Mouse (Mus musculus): Measurements from ENCODE around the gene Krt2.

Krt2 gene

DNA sequence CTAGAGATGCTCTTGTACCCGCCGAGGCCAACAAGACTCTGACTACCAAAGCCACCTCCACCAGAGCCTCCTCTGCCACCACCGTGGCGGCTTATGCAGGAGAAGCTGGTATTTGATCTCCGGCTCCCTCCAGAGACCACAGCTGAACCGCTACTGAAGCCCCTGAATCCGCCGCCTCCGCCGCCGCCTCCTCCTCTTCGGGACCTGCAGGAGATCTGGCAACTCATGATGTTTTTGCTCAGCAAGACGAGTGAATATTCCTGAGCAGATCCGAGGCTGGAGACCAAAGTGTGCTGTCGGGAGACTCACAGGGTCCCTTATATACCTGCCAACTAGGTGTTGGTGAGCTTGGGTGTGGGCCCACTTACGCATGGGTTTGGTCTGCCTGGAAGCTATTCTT is at the start of gene Krt2:
TSS of gene Krt2 (minus strand) at position 295 of the 400 bp plus-strand sequence.
- no peak for DNase-seq

DNA sequence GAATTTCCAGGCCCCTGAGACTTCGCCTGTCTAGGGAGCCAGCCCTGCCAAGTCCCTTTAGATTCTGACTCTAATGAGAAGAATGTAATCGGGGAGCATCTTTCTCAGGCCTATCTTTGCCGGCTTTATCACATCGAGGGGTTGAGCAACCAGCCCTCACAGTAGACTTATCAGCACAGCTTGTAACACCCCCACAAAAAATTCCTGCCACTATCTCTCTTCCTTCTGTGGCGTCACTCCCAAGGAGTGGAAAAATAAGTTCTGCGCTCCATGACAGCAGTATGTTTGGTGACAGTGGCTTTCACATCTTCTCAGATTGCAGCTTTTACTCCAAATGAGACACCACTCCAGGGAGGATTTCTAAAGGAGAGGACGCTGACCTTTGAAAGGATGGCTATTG is 48.8 kb upstream of the Krt2 start:
- no peak for DNase-seq

DNA sequence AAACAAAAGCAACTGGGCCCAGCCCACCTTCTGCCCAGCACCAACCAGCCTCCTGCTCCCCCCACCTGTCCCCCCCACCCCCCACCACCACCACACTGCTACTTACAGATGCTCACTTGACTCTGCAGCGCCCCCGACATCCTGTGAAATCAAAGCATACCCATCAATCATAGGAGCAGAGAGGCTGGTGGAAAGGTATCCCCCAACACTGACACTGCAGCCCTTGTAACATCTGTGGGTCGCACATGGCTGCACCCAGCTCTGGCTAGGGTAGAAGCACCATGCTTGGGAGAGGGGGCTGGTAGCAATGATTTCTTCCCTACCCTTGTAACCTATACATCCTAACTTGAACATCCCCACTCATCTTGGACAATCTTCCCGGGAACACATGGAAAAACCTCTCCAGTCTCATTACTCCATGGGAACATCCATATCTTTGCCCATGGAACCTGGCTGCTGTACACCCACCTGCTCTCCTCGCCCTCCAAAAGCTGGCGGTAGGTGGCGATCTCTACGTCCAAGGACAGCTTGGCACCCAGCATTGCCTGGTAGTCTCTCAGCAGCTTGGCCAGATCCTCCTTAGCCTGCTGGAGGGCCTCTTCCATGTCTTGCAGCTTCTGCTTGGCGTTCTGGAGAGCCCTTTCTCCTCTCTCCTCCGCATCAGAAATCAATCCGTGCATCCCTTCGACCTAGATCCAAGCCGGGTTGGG is 42.6 kb upstream of the Krt2 start:
- peak; percentile 13 to 40 for DNase-seq

DNA sequence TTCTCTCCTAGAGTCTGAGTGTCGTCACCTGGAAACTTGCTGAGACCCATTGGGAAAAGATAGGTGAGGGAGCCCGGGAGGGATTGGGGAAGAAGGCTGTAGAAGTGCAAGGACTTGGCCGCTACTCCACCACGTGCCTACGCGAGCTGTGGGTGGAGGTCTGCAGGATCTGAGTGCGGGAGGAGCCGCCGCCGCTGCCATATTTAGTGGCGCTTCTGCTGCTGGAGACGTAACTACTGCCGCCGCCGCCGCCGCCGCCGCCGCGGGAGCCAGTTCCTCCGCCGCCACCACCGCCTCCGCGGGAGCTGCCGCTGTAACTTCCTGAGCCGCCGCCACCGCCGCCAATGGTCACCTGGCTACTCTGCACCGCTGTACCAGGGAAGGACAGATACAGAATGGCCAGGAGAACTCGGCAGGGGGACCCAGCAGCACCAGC is 41.8 kb upstream of the Krt2 start:
- peak; percentile 53 to 64 for DNase-seq

DNA sequence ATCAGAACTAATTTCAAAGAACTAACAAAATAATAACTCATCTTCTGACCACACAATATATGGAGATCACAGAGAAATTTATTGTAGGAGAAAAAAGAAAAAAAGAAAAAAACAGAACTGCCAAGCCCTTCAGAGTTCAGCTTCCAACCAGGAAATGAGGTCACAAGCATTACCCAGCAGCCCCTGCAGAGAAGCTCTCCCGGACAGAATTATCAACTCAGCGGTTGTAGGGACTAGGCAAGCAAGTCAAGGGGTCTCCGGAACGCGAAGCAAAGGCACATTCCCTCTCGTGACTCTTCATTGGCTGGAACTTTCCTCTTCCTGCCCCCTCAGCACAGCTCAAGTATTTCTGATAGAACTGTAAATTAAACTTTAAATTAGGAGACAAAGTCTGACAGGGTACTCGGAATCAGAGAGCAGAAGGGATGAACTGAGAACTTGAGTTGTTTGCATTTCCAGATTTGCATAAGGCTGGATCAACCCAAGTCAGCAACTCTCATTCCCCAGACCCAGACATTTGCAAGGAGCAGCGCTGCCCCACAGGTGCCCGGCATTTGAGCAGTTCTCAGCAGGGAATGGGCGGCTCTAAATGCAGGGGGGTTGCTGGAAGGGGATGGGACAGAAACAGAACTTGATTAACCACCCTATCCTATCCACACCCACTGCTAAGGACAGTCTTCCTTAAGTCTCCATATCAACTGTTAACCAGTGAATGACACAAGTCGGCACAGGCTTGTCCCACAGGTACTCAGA is 40.9 kb upstream of the Krt2 start:
- no peak for DNase-seq

DNA sequence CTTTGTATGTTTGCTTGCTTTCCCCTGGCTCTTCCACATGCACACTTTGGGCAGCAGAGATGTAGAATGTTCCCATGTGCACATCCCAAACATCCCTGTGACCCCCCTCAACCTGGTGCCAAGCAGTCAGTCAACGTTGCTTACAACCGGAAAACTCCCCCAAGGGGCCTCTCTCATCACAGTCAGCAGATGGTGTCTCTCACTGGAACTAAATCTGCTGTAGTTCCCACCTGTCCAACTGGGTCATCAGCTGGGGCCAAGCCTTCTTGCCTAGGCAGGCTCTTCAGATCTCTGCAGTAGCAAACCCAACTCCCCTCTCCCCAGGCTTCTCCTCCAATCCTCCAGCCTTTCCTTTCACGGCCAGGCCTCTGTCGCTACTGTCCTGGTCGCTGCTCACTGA is 38.7 kb upstream of the Krt2 start:
- DNase-seq, result no peak

DNA sequence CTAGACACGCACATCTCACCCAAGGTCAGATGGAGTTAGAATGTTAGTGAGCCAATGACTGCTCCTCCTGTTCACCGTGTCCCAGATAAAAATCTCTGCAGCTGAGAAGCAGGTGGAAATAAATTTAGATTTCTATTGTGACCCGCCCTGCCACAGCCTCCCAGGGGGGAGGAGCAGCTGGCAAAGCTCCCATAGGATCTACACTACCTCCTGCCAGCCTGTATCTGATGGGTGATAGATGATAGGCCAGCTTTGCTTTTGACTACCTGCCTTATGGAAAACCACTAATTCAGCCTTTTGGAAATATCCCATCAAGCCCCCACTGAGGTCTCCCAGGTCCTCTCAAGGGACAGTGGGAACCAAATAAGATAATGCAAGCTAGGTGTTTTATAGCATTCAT is 37.8 kb upstream of the Krt2 start:
- no peak for DNase-seq

DNA sequence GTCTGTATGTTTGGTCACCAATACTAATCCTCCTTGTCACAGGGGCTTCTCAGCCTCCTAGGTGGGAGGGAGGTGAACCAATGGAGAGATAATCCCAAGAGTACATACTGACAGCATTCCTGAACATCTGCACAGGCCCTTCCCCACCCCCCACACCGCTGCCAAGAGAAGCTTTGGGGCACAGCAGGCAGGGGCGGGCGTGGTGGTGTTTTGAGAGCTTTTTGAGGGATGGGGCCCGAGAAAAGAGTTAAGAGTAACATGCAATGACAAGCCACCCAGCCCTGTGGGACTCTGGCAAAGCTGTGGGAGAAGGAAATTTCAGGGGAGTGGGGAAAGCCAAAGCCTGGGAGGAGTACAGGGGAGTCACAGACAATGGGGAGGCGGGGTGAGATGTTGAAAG is 36.3 kb upstream of the Krt2 start:
- no peak for DNase-seq

DNA sequence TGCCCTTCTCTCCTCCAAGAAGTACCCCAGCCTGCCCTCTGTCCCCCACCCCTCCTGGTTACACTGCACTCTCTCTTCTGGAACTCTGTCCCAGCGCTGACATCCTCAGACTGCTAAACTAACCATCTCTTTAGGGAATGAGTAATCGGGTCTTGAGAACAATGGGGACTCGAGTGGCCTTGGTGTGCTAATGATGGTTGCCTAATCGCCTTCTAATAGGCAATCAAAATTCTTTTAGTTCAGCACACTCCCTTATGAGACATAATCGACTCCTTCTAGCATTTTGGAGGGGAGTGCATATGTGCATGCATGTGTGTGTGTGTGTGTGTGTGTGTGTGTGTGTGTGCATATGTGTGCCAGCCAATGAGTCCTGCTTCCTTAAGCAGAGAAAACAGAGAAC is 34.6 kb upstream of the Krt2 start:
- DNase-seq, result no peak

DNA sequence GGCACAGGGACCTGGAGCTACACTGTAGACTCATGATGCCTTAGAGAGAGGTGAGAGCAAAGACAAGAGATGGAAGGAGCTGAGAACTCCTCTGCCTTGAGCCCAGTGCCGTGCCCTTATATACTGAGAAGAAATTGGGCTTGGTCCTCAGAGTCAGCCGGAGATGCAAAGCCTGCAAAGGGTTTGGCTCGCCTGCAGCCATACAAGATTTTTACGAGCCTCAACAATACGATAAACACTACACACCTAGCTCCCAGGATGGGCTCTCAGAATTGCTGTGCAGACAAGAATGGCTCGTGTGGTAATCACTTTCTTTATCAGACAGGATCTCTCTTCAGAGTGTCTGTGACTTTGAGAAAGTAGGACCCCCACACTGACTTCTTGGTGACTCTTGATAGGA is 32.7 kb upstream of the Krt2 start, which contains the start of gene Krt1:
TSS of gene Krt1 (minus strand) at position 101 of the 400 bp plus-strand sequence.
- DNase-seq, result no peak

DNA sequence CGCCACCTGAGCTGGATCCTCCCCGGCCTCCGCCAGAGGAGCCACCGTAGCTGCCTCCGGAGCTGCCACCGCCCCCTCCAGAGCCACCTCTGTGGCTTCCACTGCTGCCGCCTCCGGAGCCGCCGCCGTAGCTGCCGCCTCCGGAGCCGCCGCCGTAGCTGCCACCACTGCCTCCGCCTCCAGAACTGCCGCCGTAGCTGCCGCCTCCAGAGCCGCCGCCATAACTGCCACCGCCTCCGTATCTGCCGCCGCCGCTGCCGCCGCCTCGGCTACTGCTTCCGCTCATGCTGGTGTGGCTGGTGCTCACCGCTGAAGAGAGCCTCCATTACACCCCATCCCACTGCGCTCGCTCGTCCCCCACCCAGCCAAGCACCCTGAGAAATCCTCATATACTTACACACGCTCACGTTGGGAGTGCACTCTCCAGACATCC is 28.0 kb upstream of the Krt2 start:
- DNase-seq, result peak; percentile 23 to 49

DNA sequence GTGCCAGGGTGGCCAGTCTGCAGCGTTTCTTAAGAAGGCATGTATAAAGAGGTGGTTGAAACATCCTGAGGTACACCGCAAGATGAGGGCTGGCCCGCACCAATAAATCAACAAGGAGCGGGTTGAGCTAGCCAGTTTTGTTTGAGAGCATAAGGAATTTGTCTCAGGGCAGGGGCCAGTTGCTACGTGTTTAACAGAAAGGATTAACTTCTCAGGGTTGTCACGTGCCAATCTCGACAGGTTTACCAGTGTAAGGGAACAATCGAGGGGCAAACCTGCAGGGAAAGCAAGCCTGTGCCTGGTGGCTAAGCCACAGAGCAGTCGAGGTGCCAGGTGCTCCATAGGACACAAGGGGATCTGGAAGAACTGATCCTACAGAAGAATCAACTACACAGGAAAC is 25.2 kb upstream of the Krt2 start:
- DNase-seq, result no peak

DNA sequence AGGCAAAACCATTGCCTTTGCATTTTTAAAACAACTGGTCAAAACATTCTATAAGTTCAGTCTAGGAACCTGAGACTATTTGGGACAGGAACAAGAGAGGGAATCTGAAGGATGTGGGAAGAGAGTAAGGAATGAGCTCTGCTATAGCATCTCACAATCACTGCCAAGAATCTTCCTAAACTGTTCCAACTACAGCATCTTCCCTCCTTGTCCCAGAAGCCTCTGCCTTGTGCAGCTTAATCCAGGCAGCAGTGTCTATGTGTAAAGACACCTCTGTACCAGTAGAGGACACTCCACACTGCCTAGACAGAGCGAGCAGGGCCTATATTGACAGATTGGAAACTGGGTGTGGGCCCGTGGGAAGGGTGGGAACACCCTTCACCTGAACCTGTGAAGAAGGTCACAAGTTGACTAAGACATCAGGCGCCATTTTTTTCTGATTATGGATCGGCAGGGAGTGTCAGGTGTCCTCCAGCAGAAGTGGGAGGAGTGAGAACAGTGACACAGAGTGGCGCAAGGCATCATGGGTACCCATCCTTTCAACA is 16.9 kb upstream of the Krt2 start:
- no peak for DNase-seq

DNA sequence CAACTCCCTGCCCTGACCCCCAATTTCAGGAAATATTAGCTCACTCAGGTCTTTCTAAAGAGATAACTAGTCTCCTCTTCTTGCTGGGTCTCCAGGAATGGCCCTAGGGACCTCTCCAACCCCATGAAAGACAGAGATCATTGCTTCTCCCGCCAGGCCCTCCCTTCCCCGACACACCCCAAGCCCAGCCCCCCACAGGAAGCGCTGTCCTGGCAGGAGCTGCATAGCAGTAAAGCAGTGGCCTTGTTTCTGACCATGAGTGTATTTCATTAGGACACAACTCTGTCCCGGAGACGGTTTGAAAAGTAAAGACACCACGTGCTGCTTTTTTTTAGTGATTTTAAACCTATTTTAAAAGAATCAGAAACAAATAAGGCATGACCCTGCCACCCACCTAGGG is 15.2 kb upstream of the Krt2 start:
- no peak for DNase-seq

DNA sequence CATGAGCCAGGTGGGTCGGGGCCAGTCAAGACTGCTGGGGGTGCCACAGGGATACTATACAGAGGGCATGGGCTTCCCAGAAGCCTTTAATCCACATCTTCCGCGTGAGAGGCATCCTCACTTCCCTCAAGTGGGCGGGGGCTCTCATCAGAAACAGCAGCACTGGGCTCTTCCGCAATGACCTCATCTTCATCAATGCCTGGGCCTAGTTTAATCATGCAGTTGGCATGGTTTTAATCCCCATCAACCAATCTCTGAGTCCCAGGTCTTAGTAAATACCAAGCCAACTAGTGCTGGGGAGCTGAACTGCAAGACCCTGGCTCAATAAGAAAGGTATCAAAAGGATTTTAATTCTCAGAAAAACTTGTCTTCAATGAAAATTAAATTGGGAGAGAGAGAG is 11.5 kb upstream of the Krt2 start:
- no peak for DNase-seq

DNA sequence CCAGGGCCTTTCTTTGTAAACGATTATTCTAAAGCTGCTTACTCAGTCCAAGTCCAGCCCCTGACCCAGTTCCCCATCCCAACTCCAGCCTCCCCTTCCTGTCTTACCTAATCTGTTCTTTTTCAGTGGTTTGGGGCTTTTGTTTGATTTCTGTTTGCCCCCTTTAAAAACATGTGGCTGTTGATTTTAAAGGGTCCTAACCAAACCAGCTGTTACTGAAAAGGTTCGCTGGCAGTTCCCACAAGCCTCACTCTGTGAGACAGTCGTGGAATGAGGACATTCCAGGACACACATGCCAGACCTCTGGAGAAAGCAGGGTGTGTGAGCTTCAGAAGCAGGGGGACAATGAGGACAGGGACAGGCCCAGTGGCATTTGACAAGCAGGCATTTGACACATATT is 3.8 kb upstream of the Krt2 start:
- no peak for DNase-seq

DNA sequence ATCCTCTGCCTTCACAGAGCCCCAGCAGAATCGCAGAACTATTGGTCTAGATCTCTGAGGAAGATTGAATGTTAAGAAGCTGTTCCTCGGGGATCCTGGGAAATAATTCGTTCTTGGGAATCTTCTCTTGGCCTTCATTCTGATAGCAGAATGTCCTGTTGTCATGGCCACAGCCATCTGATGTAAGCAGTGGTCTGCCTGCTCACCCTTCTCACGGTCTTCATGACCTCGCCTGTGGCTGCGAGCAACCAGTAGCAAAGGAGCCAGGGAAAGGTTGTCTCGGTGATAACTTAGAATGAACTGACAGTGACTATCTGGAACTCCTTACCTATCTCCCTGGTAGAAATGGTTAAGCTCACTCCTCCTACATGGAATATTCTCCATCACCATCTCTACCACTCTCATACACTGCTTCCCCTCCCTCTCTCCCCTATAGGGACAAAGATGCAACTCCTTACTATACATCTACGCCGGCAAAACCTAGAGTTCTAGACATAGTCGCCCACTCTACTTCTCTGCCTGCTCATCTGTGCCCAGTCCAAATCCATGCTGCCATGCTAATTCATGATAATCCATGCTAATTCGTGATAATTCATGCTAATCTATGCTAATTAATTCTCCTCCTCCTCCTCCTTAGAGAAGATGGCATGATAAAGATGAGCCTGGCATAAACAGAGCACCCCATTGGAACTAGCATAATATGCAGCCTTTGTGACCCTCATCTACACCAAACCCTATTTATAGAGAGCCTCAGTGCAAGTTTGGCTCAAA is 14.7 kb downstream of the Krt2 start:
- no peak for DNase-seq

DNA sequence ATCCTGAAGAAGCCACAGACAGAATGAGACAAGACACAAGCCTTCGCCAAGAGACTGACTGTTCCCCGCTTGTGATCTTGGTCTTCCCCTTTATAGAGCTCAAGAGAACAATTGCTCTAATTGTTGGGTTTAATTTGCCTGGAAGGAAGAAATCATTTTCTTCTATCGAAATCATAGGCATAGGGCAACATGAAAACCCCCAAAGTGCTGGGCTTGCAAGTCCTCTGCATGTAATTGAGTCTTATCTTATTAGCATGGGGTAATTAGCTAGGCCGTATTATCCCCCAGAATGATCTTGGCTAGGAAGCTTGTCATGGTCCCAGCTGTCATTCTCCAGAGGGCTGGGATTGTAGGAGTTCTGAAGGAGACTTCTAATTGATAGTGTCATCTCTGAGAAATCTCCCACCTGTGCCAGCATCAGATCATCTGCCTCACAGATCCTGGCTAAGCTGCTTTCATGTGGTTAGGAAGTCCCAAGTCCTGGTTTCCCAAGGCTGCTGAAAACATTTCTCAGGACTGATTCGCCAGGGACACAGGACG is 15.6 kb downstream of the Krt2 start, which contains the start of gene Krt73:
TSS of gene Krt73 (minus strand) at position 51 of the 540 bp plus-strand sequence.
- DNase-seq, result no peak

DNA sequence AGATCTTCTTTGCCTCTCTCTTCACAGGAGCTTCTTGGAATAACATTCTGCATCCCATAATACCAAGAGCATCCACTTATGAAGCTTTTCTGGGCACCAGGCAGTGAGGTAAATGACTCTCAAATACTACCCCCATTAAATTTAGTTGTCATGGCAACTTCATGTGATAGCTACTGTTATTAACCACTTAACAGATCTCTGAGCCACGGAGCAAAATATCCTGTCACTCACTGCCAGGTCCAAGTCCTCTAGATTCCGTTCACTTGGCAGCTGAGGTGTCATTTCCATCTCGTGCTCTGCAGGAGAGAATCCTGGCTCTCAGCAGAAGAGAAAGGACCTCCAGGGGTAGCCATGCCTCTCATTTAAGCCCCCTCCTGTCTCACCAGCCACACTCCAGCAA is 27.1 kb downstream of the Krt2 start:
- no peak for DNase-seq

DNA sequence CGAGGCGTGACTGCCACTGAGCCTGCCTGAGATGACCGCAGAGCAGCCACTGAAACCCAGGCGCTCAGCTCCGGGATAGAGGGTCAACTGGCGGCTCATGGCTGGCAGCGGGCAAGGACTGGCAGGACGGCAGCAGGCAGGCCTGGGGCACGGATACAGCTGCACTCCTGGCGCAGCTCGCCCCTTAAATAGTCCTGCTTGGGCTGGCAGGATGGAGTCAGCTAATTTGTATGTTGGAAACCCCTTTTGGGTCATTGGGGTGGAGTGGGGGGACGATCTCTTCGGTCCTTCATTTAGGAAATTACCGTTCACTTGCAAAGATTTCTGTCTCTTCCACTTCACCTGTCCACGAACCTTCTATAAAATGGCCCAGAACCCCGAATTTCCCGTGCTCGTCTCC is 31.6 kb downstream of the Krt2 start, which contains the start of gene Krt72:
TSS of gene Krt72 (minus strand) at position 101 of the 400 bp plus-strand sequence.
- DNase-seq, result no peak

DNA sequence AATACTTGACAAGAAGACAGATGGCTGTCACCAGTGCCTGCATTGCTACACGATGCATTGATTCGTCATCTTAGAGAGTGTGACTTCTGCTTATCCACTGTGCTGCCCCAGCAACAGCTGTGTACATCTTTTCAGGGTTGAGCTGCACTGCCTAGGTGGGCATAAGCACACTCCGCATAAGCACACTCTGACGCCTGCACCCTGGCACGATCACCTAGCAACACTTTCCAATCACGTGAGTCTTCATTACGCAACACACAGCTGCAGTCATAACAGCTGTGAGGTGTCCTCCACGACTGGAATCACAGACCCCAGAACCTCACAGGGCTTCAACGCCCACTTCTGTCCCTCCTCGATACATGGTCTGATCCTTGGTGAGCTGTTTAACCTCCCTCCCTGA is 44.5 kb downstream of the Krt2 start:
- DNase-seq, result no peak

DNA sequence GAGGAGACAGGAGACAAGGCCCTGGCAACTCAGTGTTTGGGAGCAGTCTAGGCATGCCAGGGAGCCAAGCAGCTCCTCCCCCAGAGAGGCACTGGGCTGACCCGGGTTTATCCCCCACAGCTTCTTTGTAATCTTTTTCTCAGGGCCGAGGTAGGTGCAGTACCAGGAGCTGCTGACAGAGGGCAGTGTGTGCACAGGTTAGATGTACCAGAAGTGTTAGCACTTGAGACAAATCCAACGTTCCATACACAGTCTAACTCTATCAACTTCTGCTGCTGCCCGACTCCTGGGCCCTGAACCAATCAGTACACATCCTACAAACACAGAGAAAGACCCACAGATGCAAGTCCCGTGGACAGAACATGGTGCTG is 45.3 kb downstream of the Krt2 start:
- DNase-seq, result peak; percentile 83 to 93

Data from kidney, postnatal 25 days (tissue).